Mouse (Mus musculus): ENCODE results near the gene Prss32. TPM values are rescaled to one million over a fixed set of nuclear protein-coding genes. Genes with fewer than 3 reads are reported as not detected.

Gene Prss32
- polyA plus RNA-seq, 1 experiment, result 0.14 TPM

DNA sequence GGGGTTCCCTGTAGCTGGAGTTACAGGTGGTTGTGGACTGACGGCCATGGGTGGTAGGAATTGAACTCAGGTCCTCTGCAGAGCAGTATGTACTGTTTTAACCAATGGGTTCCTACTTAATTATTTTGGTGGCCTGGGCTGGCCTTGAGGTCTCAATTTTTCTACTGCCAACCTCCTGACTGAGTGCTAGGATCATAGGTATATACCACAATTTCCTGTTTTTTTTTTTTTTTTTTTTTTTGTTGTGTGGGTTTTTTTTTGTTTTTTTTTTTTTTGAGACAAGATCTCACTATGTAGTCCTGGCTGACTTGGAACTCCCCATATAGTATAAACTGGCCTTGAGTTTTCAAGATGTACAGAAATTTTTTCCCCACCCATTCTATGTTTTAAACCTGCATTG, 12.5 kb upstream of the Prss32 start:
- H3K27ac ChIP-seq (ENCODE audit: insufficient read depth, low read length), result no peak overlapping the region
- no peaks in the 10 kb centered on the region for H3K27me3 ChIP-seq (ENCODE audit: control insufficient read depth, insufficient read depth, low read length)
- no peak for DNase-seq (ENCODE audit: low read depth in 1 of 2, low spot score in 2 of 2)
- no peaks in the 10 kb centered on the region; the same call in 1 of the 2 replicates for H3K4me1 ChIP-seq (ENCODE audit: control insufficient read depth, insufficient read depth, insufficient read length)
- 89% methylated on average over 1 of the region's 1 CpGs for WGBS
- H3K4me3 ChIP-seq (ENCODE audit: extremely low read depth, insufficient read depth, insufficient read length), result no peak overlapping the region
- peaks cover 3% of the 10 kb centered on the region for H3K36me3 ChIP-seq (ENCODE audit: control insufficient read depth, insufficient read depth, low read length)
- no peak for TF ChIP-seq POLR2A (IDR thresholded peaks at IDR 0.05; ENCODE audit: low read depth, low read length)
- no peak for TF ChIP-seq CTCF (IDR thresholded peaks at IDR 0.05; ENCODE audit: extremely low read depth, insufficient read depth, insufficient read length, insufficient replicate concordance)

DNA sequence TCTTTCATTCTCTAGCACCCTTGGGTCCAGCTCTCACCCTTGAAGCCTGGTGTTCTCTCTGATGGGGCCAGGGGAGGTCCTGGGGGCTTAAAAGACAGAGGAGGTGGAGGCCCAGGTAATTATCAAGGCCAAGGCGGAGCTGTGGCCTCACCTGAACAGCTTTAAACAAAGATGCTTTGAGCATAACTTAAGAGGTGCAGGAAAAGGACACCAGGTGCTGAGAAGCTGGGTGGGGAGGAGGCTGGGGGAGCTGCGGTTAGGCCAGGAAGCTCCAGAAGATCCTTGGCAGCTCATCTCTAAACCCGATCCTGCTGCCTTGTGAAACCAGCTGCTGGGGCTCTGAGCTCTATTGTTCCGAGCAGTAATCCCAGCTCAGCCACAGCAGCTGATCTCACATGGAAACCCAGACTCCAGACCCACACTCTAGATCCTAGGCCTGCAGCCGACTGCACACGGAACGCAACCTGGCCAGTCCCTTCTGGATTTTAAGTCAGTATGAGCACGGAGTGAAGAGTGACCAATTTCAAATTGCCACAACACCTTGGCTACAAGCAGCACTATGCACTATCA, 7.6 kb upstream of the Prss32 start, which contains the start of gene Prss33:
TSS of gene Prss33 (minus strand) at position 51 of the 570 bp plus-strand sequence.
- DNase-seq (ENCODE audit: low read depth in 1 of 2, low spot score in 2 of 2), result no peak
- no peak within 1 kb of the TSS for H3K27ac ChIP-seq (ENCODE audit: insufficient read depth, low read length)
- no peaks in the 10 kb centered on the region for H3K27me3 ChIP-seq (ENCODE audit: control insufficient read depth, insufficient read depth, low read length)
- H3K36me3 ChIP-seq (ENCODE audit: control insufficient read depth, insufficient read depth, low read length), result no peaks in the 10 kb centered on the region
- no peaks in the 10 kb centered on the region for H3K4me1 ChIP-seq (ENCODE audit: control insufficient read depth, insufficient read depth, insufficient read length)
- WGBS, result 93% methylated on average over 8 of the region's 8 CpGs
- H3K4me3 ChIP-seq (ENCODE audit: extremely low read depth, insufficient read depth, insufficient read length), result no peak within 1 kb of the TSS
- no peak for TF ChIP-seq POLR2A (IDR thresholded peaks at IDR 0.05; ENCODE audit: low read depth, low read length)
- no peak for TF ChIP-seq CTCF (IDR thresholded peaks at IDR 0.05; ENCODE audit: extremely low read depth, insufficient read depth, insufficient read length, insufficient replicate concordance)

DNA sequence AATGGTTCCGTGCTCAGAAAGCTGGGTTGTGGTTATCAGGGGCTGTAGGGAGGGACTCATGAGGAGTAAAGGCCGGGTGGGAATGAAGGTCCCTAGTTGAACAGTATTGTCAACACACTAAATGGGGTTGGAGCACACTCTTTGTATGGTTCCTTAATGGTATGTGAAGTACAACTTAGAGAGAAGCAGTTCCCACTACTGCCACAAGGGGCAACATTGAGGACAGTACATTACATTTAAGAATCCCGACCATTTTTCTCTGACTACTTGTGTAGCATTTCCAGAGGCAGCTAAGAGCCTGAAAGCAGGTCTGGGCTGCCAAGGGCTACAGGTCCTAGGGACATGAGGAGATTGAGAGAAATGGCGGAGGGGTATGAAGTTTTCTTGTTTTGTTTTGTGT, 2.5 kb upstream of the Prss32 start:
- 30% methylated on average over 4 of the region's 4 CpGs for WGBS
- TF ChIP-seq POLR2A (IDR thresholded peaks at IDR 0.05; ENCODE audit: low read depth, low read length) (no peak), CTCF (IDR thresholded peaks at IDR 0.05; ENCODE audit: extremely low read depth, insufficient read depth, insufficient read length, insufficient replicate concordance) (0 out of 2 replicates have a peak, but pooled peaks have one; percentile 11)
- Histone ChIP-seq H3K27me3 (ENCODE audit: control insufficient read depth, insufficient read depth, low read length) (0 out of 2 replicates have a peak, but pooled peaks cover 2% of the 10 kb centered on the region), H3K27ac (ENCODE audit: insufficient read depth, low read length) (no peak overlapping the region), H3K4me3 (ENCODE audit: extremely low read depth, insufficient read depth, insufficient read length) (no peak overlapping the region), H3K4me1 (ENCODE audit: control insufficient read depth, insufficient read depth, insufficient read length) (no peaks in the 10 kb centered on the region), H3K36me3 (ENCODE audit: control insufficient read depth, insufficient read depth, low read length) (no peaks in the 10 kb centered on the region)
- peak; percentile 50 to 64 for DNase-seq (ENCODE audit: low read depth in 1 of 2, low spot score in 2 of 2)

DNA sequence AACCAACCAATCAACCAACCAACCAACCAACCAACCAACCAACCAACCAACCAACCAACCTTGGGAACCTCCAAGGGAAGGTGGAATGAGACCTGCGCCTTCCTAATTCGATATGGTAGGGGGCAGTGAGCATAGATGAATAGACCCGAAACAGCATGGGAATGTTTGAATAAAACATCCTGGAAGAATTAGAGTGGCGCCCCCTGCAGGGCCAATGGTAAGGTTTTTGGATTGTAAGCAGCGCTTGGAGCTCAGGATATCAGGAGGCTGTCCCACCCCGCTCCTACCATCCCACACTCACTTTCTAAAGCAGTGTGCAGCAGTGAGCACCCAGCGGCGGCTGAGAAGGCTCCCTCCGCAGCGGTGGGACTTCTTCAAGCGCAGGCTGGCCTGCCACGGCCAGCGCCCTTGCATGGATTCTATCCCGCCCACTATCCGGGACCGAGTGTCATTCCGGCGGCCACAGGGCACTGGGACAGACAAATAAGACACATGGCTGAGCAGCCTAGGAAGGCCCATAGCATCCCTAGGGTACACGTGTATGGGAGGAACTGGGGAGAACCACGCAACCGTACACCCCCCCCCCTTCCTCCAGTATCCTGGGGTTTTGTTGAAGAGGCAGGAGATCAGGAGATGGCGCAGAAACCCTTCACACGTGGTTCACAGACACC, 379 bp upstream of the Prss32 start:
- Histone ChIP-seq H3K36me3 (ENCODE audit: control insufficient read depth, insufficient read depth, low read length) (no peaks in the 10 kb centered on the region), H3K4me3 (ENCODE audit: extremely low read depth, insufficient read depth, insufficient read length) (no peak overlapping the region), H3K27ac (ENCODE audit: insufficient read depth, low read length) (no peak overlapping the region), H3K4me1 (ENCODE audit: control insufficient read depth, insufficient read depth, insufficient read length) (no peaks in the 10 kb centered on the region), H3K27me3 (ENCODE audit: control insufficient read depth, insufficient read depth, low read length) (0 out of 2 replicates have a peak, but pooled peaks cover 2% of the 10 kb centered on the region)
- TF ChIP-seq POLR2A (IDR thresholded peaks at IDR 0.05; ENCODE audit: low read depth, low read length), result no peak
- TF ChIP-seq CTCF (IDR thresholded peaks at IDR 0.05; ENCODE audit: extremely low read depth, insufficient read depth, insufficient read length, insufficient replicate concordance), result no peak
- no peak for DNase-seq (ENCODE audit: low read depth in 1 of 2, low spot score in 2 of 2)
- 86% methylated on average over 23 of the region's 23 CpGs for WGBS

DNA sequence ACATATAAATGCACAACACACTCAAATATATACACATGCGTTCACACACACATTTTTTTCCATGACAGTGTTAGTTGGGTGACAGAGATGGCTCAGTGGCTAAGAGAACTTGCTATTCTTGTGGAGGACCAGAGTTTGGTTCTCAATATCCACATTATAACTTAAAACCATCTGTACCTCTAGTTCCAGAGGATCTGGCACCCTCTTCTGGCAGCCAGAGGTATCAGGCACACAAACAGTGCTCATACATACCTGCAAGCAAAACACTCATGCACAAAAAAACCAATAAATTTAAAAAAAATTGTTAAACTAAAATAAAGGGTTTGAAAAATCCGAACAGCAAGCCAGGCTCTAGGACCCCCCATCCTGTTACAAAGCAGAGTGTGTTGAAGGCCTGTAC, 6.4 kb downstream of the Prss32 start:
- H3K4me1 ChIP-seq (ENCODE audit: control insufficient read depth, insufficient read depth, insufficient read length), result no peaks in the 10 kb centered on the region
- TF ChIP-seq CTCF (IDR thresholded peaks at IDR 0.05; ENCODE audit: extremely low read depth, insufficient read depth, insufficient read length, insufficient replicate concordance), result no peak
- TF ChIP-seq POLR2A (IDR thresholded peaks at IDR 0.05; ENCODE audit: low read depth, low read length), result no peak
- no peak overlapping the region for H3K27ac ChIP-seq (ENCODE audit: insufficient read depth, low read length)
- no peaks in the 10 kb centered on the region for H3K36me3 ChIP-seq (ENCODE audit: control insufficient read depth, insufficient read depth, low read length)
- no peak for DNase-seq (ENCODE audit: low read depth in 1 of 2, low spot score in 2 of 2)
- WGBS, result 83% methylated on average over 2 of the region's 2 CpGs
- H3K4me3 ChIP-seq (ENCODE audit: extremely low read depth, insufficient read depth, insufficient read length), result no peak overlapping the region
- no peaks in the 10 kb centered on the region for H3K27me3 ChIP-seq (ENCODE audit: control insufficient read depth, insufficient read depth, low read length)

DNA sequence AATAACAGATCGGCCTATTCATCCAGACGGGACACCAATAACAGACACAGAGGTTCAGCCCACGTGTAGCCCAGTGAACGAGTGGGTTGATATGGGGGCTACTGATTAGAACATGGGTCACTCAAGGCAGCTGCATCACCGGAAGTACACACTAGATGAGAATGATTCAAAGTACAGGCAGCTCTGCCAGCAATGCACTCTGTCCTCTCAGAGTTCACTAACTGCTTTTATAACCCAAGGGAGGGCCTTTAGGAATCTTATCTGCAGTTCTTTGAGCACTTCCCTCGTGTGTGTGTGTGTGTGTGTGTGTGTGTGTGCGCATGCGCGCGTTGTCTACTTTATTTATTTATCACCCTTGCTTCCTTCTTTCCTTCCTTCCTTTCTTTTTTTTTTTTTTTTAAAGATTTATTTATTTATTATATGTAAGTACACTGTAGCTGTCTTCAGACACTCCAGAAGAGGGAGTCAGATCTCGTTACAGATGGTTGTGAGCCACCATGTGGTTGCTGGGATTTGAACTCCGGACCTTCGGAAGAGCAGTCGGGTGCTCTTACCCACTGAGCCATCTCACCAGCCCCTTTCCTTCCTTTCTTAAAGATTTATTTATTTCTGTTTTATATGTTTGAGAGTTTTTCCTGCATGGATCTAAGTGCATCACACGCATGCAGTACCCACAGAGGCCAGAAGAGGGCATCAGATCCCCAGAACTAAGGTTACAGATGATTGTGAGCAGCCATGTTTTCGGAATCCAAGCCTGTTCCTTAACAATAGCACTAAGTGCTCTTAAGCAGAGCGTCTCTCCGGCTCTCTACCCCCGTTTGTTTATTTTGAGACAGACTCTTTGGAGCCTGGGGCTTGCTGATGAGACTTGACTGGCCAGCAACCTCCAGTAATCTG, 7.4 kb downstream of the Prss32 start:
- Histone ChIP-seq H3K27ac (ENCODE audit: insufficient read depth, low read length) (no peak overlapping the region), H3K36me3 (ENCODE audit: control insufficient read depth, insufficient read depth, low read length) (no peaks in the 10 kb centered on the region), H3K4me1 (ENCODE audit: control insufficient read depth, insufficient read depth, insufficient read length) (no peaks in the 10 kb centered on the region), H3K4me3 (ENCODE audit: extremely low read depth, insufficient read depth, insufficient read length) (no peak overlapping the region), H3K27me3 (ENCODE audit: control insufficient read depth, insufficient read depth, low read length) (no peaks in the 10 kb centered on the region)
- 58% methylated on average over 18 of the region's 19 CpGs for WGBS
- peak; percentile 48; the same call in 1 of the 2 replicates for TF ChIP-seq CTCF (IDR thresholded peaks at IDR 0.05; ENCODE audit: extremely low read depth, insufficient read depth, insufficient read length, insufficient replicate concordance)
- no peak for TF ChIP-seq POLR2A (IDR thresholded peaks at IDR 0.05; ENCODE audit: low read depth, low read length)
- DNase-seq (ENCODE audit: low read depth in 1 of 2, low spot score in 2 of 2), result peak in 1 of 2 experiments; percentile 28
